Mouse (Mus musculus): ENCODE data around the gene Crat. TPM values are rescaled to one million over a fixed set of nuclear protein-coding genes. Genes with fewer than 3 reads are reported as not detected.

Crat gene
- polyA plus RNA-seq, 2 experiments = 15.0 to 27.4 TPM

- H3K27me3 ChIP-seq (ENCODE audit: control insufficient read depth, insufficient read depth, low read length) = no peaks in the 10 kb centered on the region
- H3K4me1 ChIP-seq (replicated peaks; ENCODE audit: control insufficient read depth in 2 of 2, insufficient read depth in 2 of 2, low read length in 1 of 2) = peaks cover 7 to 13% of the 10 kb centered on the region in 2 experiments
- H3K4me2 ChIP-seq (ENCODE audit: low read depth) = no peak overlapping the region
- no peak overlapping the region for H3K27ac ChIP-seq
- no peak overlapping the region for H3K4me3 ChIP-seq (ENCODE audit: insufficient read depth in 1 of 2, low read depth in 2 of 2, low read length in 2 of 2)
- H3K9me3 ChIP-seq (ENCODE audit: control insufficient read depth, low read length) = no peaks in the 10 kb centered on the region
- no peak for TF ChIP-seq CTCF (IDR thresholded peaks at IDR 0.05; ENCODE audit: low read depth)
- no peak for TF ChIP-seq EP300 (IDR thresholded peaks at IDR 0.05; ENCODE audit: low read depth)
- 52% methylated on average over 4 of the region's 4 CpGs for WGBS (ENCODE audit: insufficient replicate concordance)
- H3K9ac ChIP-seq (replicated peaks) = no peak overlapping the region
- DNase-seq (ENCODE audit: low read depth in 3 of 3, low spot score in 3 of 3) = no peak
- no peak for ATAC-seq (ENCODE audit: insufficient read depth)
- H3K36me3 ChIP-seq (replicated peaks; ENCODE audit: control insufficient read depth, insufficient read depth, low read depth) = no peaks in the 10 kb centered on the region
These were observed 59.3 kb downstream of the Crat start for GRCm38 (mm10) chr2:30356266-30356665.

- no peak for ATAC-seq (ENCODE audit: insufficient read depth)
- H3K4me3 ChIP-seq (ENCODE audit: insufficient read depth in 1 of 2, low read depth in 2 of 2, low read length in 2 of 2) = no peak overlapping the region
- H3K9me3 ChIP-seq (ENCODE audit: control insufficient read depth, low read length) = no peaks in the 10 kb centered on the region
- H3K4me1 ChIP-seq (replicated peaks; ENCODE audit: control insufficient read depth in 2 of 2, insufficient read depth in 2 of 2, low read length in 1 of 2) = peaks cover 7 to 13% of the 10 kb centered on the region in 2 experiments
- H3K36me3 ChIP-seq (replicated peaks; ENCODE audit: control insufficient read depth, insufficient read depth, low read depth) = no peaks in the 10 kb centered on the region
- 62% methylated on average over 4 of the region's 4 CpGs for WGBS (ENCODE audit: insufficient replicate concordance)
- H3K9ac ChIP-seq (replicated peaks) = no peak overlapping the region
- H3K4me2 ChIP-seq (ENCODE audit: low read depth) = no peak overlapping the region
- TF ChIP-seq EP300 (IDR thresholded peaks at IDR 0.05; ENCODE audit: low read depth) (no peak), CTCF (IDR thresholded peaks at IDR 0.05; ENCODE audit: low read depth) (no peak)
- H3K27me3 ChIP-seq (ENCODE audit: control insufficient read depth, insufficient read depth, low read length) = no peaks in the 10 kb centered on the region
- no peak overlapping the region for H3K27ac ChIP-seq
- no peak for DNase-seq (ENCODE audit: low read depth in 3 of 3, low spot score in 3 of 3)
These were observed 59.8 kb downstream of the Crat start for GRCm38 (mm10) chr2:30355861-30356260.

DNA sequence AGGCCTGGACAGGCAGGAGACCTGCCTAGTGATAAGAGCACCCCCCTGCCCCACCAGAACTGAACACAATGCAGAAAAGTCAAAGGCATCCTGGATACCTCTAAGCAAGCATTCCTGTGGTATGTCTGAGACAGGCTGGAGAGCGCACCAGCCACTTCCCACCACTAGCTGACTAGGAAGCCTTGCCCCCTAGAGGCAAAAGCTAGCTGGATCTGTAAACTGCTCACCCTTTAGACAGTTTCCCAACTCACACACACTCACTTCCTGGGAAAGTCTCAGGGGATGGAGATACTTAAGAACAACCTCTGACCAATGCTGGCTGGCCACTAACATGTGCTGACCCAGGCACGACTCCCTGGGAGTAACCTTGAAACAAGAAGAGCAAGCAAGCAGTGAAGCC is 64.5 kb downstream of the Crat start:
- no peak for DNase-seq (ENCODE audit: low read depth in 3 of 3, low spot score in 3 of 3)
- Histone ChIP-seq H3K4me3 (ENCODE audit: insufficient read depth in 1 of 2, low read depth in 2 of 2, low read length in 2 of 2) (no peak overlapping the region), H3K27ac (no peak overlapping the region), H3K4me1 (replicated peaks; ENCODE audit: control insufficient read depth in 2 of 2, insufficient read depth in 2 of 2, low read length in 1 of 2) (no peaks in the 10 kb centered on the region), H3K9me3 (ENCODE audit: control insufficient read depth, low read length) (no peaks in the 10 kb centered on the region), H3K9ac (replicated peaks) (no peak overlapping the region), H3K4me2 (ENCODE audit: low read depth) (no peak overlapping the region), H3K27me3 (ENCODE audit: control insufficient read depth, insufficient read depth, low read length) (no peaks in the 10 kb centered on the region), H3K36me3 (replicated peaks; ENCODE audit: control insufficient read depth, insufficient read depth, low read depth) (no peaks in the 10 kb centered on the region; the same call in 1 of the 2 replicates)
- TF ChIP-seq EP300 (IDR thresholded peaks at IDR 0.05; ENCODE audit: low read depth) (no peak), CTCF (IDR thresholded peaks at IDR 0.05; ENCODE audit: low read depth) (peak; percentile 49)
- 75% methylated on average over 2 of the region's 2 CpGs for WGBS (ENCODE audit: insufficient replicate concordance)
- no peak for ATAC-seq (ENCODE audit: insufficient read depth)

Small RNA genes lying within 50 kb of the gene (microRNA-seq; reads per million reads assigned to microRNA genes)
- not detected for gene Gm47292

Other genes starting within 250 kb of the Crat start
- 11.9 and 15.1 TPM in 2 replicates for gene Endog, start 244.3 kb downstream of the Crat start, polyA plus RNA-seq (2012; rRNA removed)
- 19.1 and 20.3 TPM in 2 replicates for gene Endog, start 244.3 kb downstream of the Crat start, polyA plus RNA-seq (2014; fragmentation: Nextera tagmentation; extraction: Ambion mirVana)
- 18.6 and 20.3 TPM in 2 replicates for gene Spout1, start 237.4 kb downstream of the Crat start, polyA plus RNA-seq (2012; rRNA removed)
- 18.7 and 25.2 TPM in 2 replicates for gene Spout1, start 237.4 kb downstream of the Crat start, polyA plus RNA-seq (2014; fragmentation: Nextera tagmentation; extraction: Ambion mirVana)
- 14.3 and 16.8 TPM in 2 replicates for gene Kyat1, start 210.0 kb downstream of the Crat start, polyA plus RNA-seq (2012; rRNA removed)
- 9.5 and 11.6 TPM in 2 replicates for gene Kyat1, start 210.0 kb downstream of the Crat start, polyA plus RNA-seq (2014; fragmentation: Nextera tagmentation; extraction: Ambion mirVana)
- gene Lrrc8a, start 178.1 kb downstream of the Crat start, polyA plus RNA-seq (2012; rRNA removed) = 3.4 and 3.6 TPM in 2 replicates
- gene Lrrc8a, start 178.1 kb downstream of the Crat start, polyA plus RNA-seq (2014; fragmentation: Nextera tagmentation; extraction: Ambion mirVana) = 10.8 and 11.8 TPM in 2 replicates
- gene Gm28035, start 175.2 kb downstream of the Crat start, polyA plus RNA-seq (2012; rRNA removed) = 0.90 and 1.1 TPM in 2 replicates
- 0.04 TPM in 1 of 2 replicates, not detected in the other for gene Gm28035, start 175.2 kb downstream of the Crat start, polyA plus RNA-seq (2014; fragmentation: Nextera tagmentation; extraction: Ambion mirVana)
- gene Phyhd1, start 149.6 kb downstream of the Crat start, polyA plus RNA-seq (2012; rRNA removed) = 15.9 and 18.1 TPM in 2 replicates
- gene Phyhd1, start 149.6 kb downstream of the Crat start, polyA plus RNA-seq (2014; fragmentation: Nextera tagmentation; extraction: Ambion mirVana) = 9.8 and 10.3 TPM in 2 replicates
- not detected in 2 replicates for gene Gm28038, start 134.8 kb downstream of the Crat start, polyA plus RNA-seq (2012; rRNA removed)
- gene Gm28038, start 134.8 kb downstream of the Crat start, polyA plus RNA-seq (2014; fragmentation: Nextera tagmentation; extraction: Ambion mirVana) = not detected in 2 replicates
- gene Dolk, start 129.5 kb downstream of the Crat start, polyA plus RNA-seq (2012; rRNA removed) = 4.6 and 5.1 TPM in 2 replicates
- 10.9 and 11.4 TPM in 2 replicates for gene Dolk, start 129.5 kb downstream of the Crat start, polyA plus RNA-seq (2014; fragmentation: Nextera tagmentation; extraction: Ambion mirVana)
- 15.7 and 16.1 TPM in 2 replicates for gene Nup188, start 129.4 kb downstream of the Crat start, polyA plus RNA-seq (2012; rRNA removed)
- 19.1 and 20.8 TPM in 2 replicates for gene Nup188, start 129.4 kb downstream of the Crat start, polyA plus RNA-seq (2014; fragmentation: Nextera tagmentation; extraction: Ambion mirVana)
- gene Sh3glb2, start 56.5 kb downstream of the Crat start, polyA plus RNA-seq (2012; rRNA removed) = 22.2 and 23.1 TPM in 2 replicates
- gene Sh3glb2, start 56.5 kb downstream of the Crat start, polyA plus RNA-seq (2014; fragmentation: Nextera tagmentation; extraction: Ambion mirVana) = 13.6 and 15.4 TPM in 2 replicates
- 6.1 and 6.9 TPM in 2 replicates for gene Miga2, start 51.6 kb downstream of the Crat start, polyA plus RNA-seq (2012; rRNA removed)
- 5.3 and 5.8 TPM in 2 replicates for gene Miga2, start 51.6 kb downstream of the Crat start, polyA plus RNA-seq (2014; fragmentation: Nextera tagmentation; extraction: Ambion mirVana)
- gene Dolpp1, start 23.6 kb downstream of the Crat start, polyA plus RNA-seq (2012; rRNA removed) = 17.0 and 23.1 TPM in 2 replicates
- 13.5 and 17.4 TPM in 2 replicates for gene Dolpp1, start 23.6 kb downstream of the Crat start, polyA plus RNA-seq (2014; fragmentation: Nextera tagmentation; extraction: Ambion mirVana)
- 78.2 and 103 TPM in 2 replicates for gene Ptpa, start 226 bp upstream of the Crat start, polyA plus RNA-seq (2012; rRNA removed)
- 63.3 and 63.5 TPM in 2 replicates for gene Ptpa, start 226 bp upstream of the Crat start, polyA plus RNA-seq (2014; fragmentation: Nextera tagmentation; extraction: Ambion mirVana)
- gene Ier5l, start 58.4 kb upstream of the Crat start, polyA plus RNA-seq (2012; rRNA removed) = 0.86 and 0.90 TPM in 2 replicates
- gene Ier5l, start 58.4 kb upstream of the Crat start, polyA plus RNA-seq (2014; fragmentation: Nextera tagmentation; extraction: Ambion mirVana) = 0.10 and 0.13 TPM in 2 replicates
- 0.04 TPM in 1 of 2 replicates, not detected in the other for gene Cstad, start 179.2 kb upstream of the Crat start, polyA plus RNA-seq (2012; rRNA removed)
- 0.17 and 0.23 TPM in 2 replicates for gene Cstad, start 179.2 kb upstream of the Crat start, polyA plus RNA-seq (2014; fragmentation: Nextera tagmentation; extraction: Ambion mirVana)